Mouse (Mus musculus) limb, embryonic 15.5 days (tissue): ENCODE measurements around the gene Lce1i. TPM values are rescaled to one million over a fixed set of nuclear protein-coding genes. Genes with fewer than 3 reads are reported as not detected.
"Not testable (repeated sequence)": the region's sequence is repeated elsewhere in the genome, so short reads cannot be mapped to it uniquely, and the experiment has no call there.

Experiments
- ATAC-seq: fragments of 200-750 bp; cut with Nextera tagmentation; 2 replicates; pipeline ENCODE4 v1.8.0; 2017; ENCODE audit warnings: low read depth, moderate TSS enrichment; ENCODE audit not compliant: insufficient number of reproducible peaks, low FRiP score, low TSS enrichment
- H3K27ac ChIP-seq: fragments of 300-500 bp; sonication (generic); 2 replicates; pipeline ENCODE4 v1.5.1; 2015; ENCODE audit warnings: moderate library complexity, mild to moderate bottlenecking, inconsistent platforms
- H3K27me3 ChIP-seq: fragments of 300-500 bp; sonication (generic); 2 replicates; pipeline ENCODE4 v1.6.1; 2015; ENCODE audit warnings: inconsistent platforms
- H3K36me3 ChIP-seq: fragments of 300-500 bp; sonication (generic); 2 replicates; pipeline ENCODE4 v1.6.1; 2015; ENCODE audit warnings: inconsistent platforms
- H3K4me1 ChIP-seq: fragments of 300-500 bp; sonication (generic); 2 replicates; pipeline ENCODE4 v1.6.1; 2015; ENCODE audit warnings: inconsistent platforms
- H3K4me2 ChIP-seq: fragments of 300-500 bp; sonication (generic); 2 replicates; pipeline ENCODE4 v1.6.1; 2015; ENCODE audit warnings: mild to moderate bottlenecking, inconsistent platforms
- H3K4me3 ChIP-seq: fragments of 300-500 bp; sonication (generic); 2 replicates; pipeline ENCODE4 v1.5.1; 2015; ENCODE audit warnings: mild to moderate bottlenecking, inconsistent platforms
- H3K9ac ChIP-seq: fragments of 300-500 bp; sonication (generic); 2 replicates; pipeline ENCODE4 v1.6.1; 2015; ENCODE audit warnings: inconsistent platforms
- H3K9me3 ChIP-seq: fragments of 300-500 bp; sonication (generic); 2 replicates; pipeline ENCODE4 v1.6.1; 2016; ENCODE audit warnings: inconsistent platforms
- WGBS: fragments of 180-500 bp; shearing (Covaris S2); methylation state at CpG from one replicate; pipeline ENCODE4 v1.1.7; 2015; 5-methylcytosine and 5-hydroxymethylcytosine counted together
- polyA plus RNA-seq: library from polyadenylated mRNA; unstranded; fragments of >200 nt; fragmentation: Nextera tagmentation; extraction: Ambion mirVana; gene quantifications from 2 replicates; pipeline ENCODE4 v1.2.1, GENCODE M21; 2015

Gene Lce1i
- 2.0 and 6.3 TPM in 2 replicates for polyA plus RNA-seq

DNA sequence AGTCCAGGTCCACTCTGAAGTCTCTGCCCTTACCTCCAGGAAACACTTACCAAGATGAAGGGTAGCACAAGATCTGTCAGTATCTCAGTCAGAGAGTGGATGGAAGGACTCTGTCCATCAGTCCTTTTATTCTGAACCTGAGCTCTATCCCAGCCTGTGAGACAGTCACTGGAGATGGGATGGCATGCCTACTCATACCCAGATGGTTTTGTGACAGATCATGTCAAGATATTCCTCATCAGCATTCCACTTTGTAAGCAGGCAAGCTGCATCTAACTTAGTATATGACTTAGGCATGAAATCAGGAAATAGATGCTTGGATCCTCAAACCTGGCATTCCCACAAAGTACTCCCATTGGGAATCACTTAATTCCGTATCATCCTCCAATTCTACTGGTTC lies at the start of gene Lce1i:
Gene Lce1i, minus strand, starts transcription at position 101 of the 400 bp plus-strand sequence.
- H3K9ac ChIP-seq = no peak within 1 kb of the TSS
- no peak within 1 kb of the TSS for H3K4me2 ChIP-seq
- 76% methylated on average over 1 of the region's 1 CpGs for WGBS
- no peak within 1 kb of the TSS for H3K4me3 ChIP-seq
- H3K4me1 ChIP-seq = no peaks in the 10 kb centered on the region
- no peak within 1 kb of the TSS for H3K27ac ChIP-seq
- H3K36me3 ChIP-seq = no peaks in the 10 kb centered on the region
- no peaks in the 10 kb centered on the region for H3K9me3 ChIP-seq
- no peak for ATAC-seq
- no peaks in the 10 kb centered on the region for H3K27me3 ChIP-seq

DNA sequence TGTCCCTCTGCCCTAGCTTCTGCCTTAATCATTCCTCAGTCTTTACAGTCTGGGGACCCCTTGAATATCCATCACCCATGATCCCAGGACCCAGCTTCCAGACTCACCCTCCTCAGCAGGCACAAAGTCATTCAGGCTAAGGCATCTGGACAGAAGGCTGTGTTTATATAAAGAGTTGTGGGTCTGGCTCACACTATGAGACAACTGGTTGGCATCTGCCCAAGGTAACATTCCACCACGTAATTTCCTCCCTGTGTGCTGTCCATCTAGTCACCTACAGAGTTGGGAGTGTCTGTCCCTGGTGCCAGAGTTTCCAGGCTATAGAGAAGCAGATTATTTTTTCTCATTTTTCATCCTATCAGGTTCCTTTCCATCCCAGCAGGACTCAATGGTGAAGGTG lies 48.4 kb upstream of the Lce1i start, which contains the start of gene Kprp:
Gene Kprp, minus strand, starts transcription at position 140 of the 400 bp plus-strand sequence.
- WGBS = 46% methylated on average over 1 of the region's 1 CpGs
- Histone ChIP-seq H3K27ac (no peak within 1 kb of the TSS), H3K36me3 (no peaks in the 10 kb centered on the region), H3K4me3 (no peak within 1 kb of the TSS), H3K9ac (no peak within 1 kb of the TSS), H3K9me3 (no peaks in the 10 kb centered on the region), H3K27me3 (no peaks in the 10 kb centered on the region), H3K4me1 (no peaks in the 10 kb centered on the region), H3K4me2 (no peak within 1 kb of the TSS)
- no peak for ATAC-seq

DNA sequence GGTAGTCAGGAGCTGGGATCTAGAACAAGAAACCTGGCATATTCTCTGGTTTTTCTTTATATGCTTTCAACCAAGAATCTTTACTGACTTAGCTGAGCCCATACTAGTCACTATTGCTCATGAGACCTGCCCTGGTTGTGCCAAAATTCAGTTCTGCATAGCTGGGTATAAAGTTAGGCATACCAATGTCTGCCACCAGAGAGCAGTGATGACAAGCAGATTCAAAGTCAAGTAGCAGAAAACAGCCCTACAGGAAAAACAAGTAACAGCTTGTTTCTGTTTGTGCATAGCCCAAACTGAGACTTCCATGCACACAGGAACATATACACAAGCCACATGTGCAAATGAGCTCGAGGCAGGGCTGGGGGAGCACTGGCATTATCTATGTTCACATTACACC lies 47.1 kb upstream of the Lce1i start:
- Histone ChIP-seq H3K36me3 (no peaks in the 10 kb centered on the region), H3K4me2 (no peak overlapping the region), H3K4me3 (no peak overlapping the region), H3K4me1 (no peaks in the 10 kb centered on the region), H3K9ac (no peak overlapping the region), H3K9me3 (no peaks in the 10 kb centered on the region), H3K27me3 (no peaks in the 10 kb centered on the region), H3K27ac (no peak overlapping the region)
- 32% methylated on average over 1 of the region's 1 CpGs for WGBS
- no peak for ATAC-seq

DNA sequence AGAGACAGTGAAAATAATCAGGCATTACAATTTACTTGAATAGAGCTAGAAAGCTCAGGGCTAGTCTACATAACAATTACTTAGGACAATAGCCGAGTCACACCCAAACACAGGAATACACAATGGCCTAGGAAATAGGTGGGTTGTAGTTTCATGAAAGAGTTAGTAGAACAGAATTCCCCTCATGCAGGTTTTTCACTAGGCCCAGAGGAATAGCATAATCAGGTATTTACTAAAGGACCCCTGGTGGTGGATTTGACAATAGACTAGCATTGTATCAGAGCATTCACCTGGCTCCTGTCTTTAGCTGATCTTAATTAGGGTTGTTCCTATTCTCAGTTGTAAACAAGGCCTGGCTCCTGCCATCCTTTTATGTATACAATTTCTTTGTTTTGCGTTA lies 37.3 kb upstream of the Lce1i start:
- H3K4me2 ChIP-seq, H3K9me3 ChIP-seq, ATAC-seq, H3K27me3 ChIP-seq, H3K36me3 ChIP-seq, H3K4me1 ChIP-seq, H3K27ac ChIP-seq, H3K4me3 ChIP-seq, H3K9ac ChIP-seq: not testable (repeated sequence)
- 87% methylated on average over 2 of the region's 2 CpGs for WGBS

DNA sequence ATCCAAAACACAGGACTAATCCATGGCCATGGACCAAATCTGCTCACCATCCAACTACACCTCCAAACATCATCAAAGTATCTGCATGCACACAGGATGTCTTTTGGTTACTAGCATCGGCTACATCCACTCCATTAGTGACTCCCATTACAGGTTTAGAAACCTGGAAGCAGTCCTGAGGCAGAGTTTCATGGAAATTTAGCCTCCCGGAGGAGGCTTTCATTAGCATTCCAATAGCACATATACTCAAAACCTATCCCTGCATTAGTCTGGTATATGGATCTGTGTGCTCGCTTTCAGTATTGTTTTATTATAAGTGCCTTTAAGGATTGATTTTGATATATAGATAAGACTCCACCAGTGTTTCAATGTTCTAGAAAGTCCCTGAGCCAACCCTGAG lies 36.9 kb upstream of the Lce1i start:
- WGBS = 90% methylated on average over 3 of the region's 3 CpGs
- Histone ChIP-seq H3K4me2 (no peak overlapping the region), H3K27ac (no peak overlapping the region), H3K27me3 (no peaks in the 10 kb centered on the region), H3K9ac (no peak overlapping the region), H3K4me3 (no peak overlapping the region), H3K4me1 (no peaks in the 10 kb centered on the region), H3K9me3 (no peaks in the 10 kb centered on the region), H3K36me3 (no peaks in the 10 kb centered on the region)
- no peak for ATAC-seq

DNA sequence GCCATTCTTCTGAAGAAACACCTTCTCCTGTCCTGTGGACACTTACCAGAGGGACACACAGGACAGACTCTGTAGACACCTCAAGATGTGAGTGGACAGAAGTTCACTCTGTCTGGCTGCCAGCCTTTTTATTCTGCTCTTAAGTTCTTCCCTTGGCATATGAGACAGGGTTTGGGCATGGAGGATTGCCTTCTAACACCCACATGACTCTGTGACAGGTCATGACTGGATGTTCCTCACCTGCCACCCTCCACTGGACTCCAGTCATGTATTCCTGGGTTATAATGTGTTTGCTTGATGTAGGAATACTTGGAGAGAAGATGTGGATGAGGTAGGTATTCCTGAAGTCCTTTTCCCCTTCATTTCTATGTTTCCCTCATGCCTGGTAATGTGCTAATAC lies 29.1 kb upstream of the Lce1i start, which contains the start of gene Lce1k:
Gene Lce1k, minus strand, starts transcription at position 101 of the 400 bp plus-strand sequence.
- ATAC-seq = no peak
- Histone ChIP-seq H3K4me1 (no peaks in the 10 kb centered on the region), H3K27ac (no peak within 1 kb of the TSS), H3K36me3 (no peaks in the 10 kb centered on the region), H3K4me2 (no peak within 1 kb of the TSS), H3K4me3 (no peak within 1 kb of the TSS), H3K9ac (no peak within 1 kb of the TSS), H3K9me3 (no peaks in the 10 kb centered on the region), H3K27me3 (no peaks in the 10 kb centered on the region)

DNA sequence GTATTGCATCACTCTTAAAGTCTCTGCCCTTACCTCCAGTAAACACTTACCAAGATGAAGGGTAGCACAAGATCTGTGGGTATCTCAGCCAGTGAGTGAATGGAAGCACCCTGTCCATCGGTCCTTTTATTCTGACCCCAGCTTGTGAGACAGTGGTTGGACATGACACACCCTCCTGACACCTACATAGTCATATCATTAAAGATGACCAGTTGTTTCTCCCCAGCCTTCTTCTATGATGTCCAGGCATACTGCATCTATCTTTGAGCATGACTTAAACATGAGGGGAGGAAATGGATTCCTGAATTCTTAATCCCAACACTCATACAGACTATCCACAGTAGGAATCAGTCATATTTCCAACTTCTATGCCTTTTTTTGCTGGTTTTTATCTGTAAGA lies 11.7 kb upstream of the Lce1i start, which contains the start of gene Lce1j:
Gene Lce1j, minus strand, starts transcription at position 101 of the 400 bp plus-strand sequence.
- WGBS = 94% methylated on average over 1 of the region's 1 CpGs
- H3K27me3 ChIP-seq = no peaks in the 10 kb centered on the region
- H3K36me3 ChIP-seq = no peaks in the 10 kb centered on the region
- ATAC-seq = no peak
- H3K4me3 ChIP-seq = no peak within 1 kb of the TSS
- H3K27ac ChIP-seq = no peak within 1 kb of the TSS
- no peak within 1 kb of the TSS for H3K4me2 ChIP-seq
- H3K4me1 ChIP-seq = no peaks in the 10 kb centered on the region
- no peak within 1 kb of the TSS for H3K9ac ChIP-seq
- H3K9me3 ChIP-seq = no peaks in the 10 kb centered on the region

DNA sequence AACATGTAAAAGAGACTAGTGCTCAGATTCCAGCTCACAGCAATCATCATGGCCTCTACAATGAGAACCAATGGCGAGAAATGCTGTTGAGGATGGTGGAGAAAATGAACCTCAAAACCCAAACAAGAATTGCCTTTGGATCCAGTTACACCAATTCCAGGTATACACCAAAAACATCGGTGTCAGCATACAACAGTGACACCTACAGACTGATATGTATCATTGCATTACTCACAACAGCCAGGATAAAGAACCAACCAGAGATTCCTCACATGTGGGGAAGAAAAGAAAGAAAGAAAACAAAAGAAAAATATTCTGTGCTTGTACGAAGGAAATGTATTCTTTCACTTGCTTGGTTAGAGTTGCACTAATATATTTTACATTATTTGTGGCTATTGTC lies 7.1 kb downstream of the Lce1i start:
- Histone ChIP-seq H3K4me3 (no peak overlapping the region), H3K27me3 (no peaks in the 10 kb centered on the region), H3K27ac (no peak overlapping the region), H3K36me3 (no peaks in the 10 kb centered on the region), H3K9ac (no peak overlapping the region), H3K4me1 (no peaks in the 10 kb centered on the region), H3K4me2 (no peak overlapping the region), H3K9me3 (no peaks in the 10 kb centered on the region)
- ATAC-seq = no peak
- WGBS = 18% methylated on average over 3 of the region's 3 CpGs

DNA sequence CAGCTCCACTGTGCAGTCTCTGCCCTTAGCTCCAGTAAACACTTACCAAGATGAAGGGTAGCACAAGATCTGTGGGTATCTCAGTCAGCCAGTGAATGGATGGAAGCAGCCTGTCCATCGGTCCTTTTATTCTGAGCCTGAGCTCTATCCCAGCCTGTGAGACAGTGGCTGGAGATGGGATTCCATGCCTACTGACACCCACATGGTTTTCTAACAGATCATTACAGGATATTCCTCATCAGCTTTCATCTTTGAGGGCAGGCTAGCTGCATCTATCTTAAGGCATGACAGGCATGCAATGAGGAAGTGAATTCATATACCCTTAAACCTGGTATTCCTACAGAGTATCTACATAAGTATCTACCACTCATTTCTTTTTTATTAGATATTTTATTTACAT lies 13.7 kb downstream of the Lce1i start, which contains the start of gene Lce1h:
Gene Lce1h, minus strand, starts transcription at position 101 of the 400 bp plus-strand sequence.
- no peak within 1 kb of the TSS for H3K4me2 ChIP-seq
- H3K27ac ChIP-seq = no peak within 1 kb of the TSS
- ATAC-seq = no peak
- 83% methylated on average over 1 of the region's 1 CpGs for WGBS
- H3K27me3 ChIP-seq = no peaks in the 10 kb centered on the region
- no peaks in the 10 kb centered on the region for H3K36me3 ChIP-seq
- no peaks in the 10 kb centered on the region for H3K4me1 ChIP-seq
- H3K4me3 ChIP-seq = no peak within 1 kb of the TSS
- H3K9me3 ChIP-seq = no peaks in the 10 kb centered on the region
- no peak within 1 kb of the TSS for H3K9ac ChIP-seq

DNA sequence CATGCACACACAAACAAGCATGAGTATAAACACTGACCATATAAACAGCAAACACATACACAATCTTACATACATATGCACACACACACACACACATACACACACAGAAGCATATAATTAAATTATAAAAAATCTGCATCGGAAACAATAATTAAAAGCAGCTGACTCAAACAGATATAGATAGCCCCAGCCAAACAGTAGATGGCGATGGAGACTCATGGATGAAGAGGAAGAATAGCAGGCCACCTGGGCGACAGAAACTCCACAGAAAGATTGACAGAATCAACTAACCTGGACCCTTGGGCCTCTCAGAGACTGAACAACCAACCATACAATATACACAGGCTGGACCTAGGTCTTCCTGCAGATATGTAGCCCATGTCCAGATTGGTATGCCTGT lies 25.5 kb downstream of the Lce1i start:
- 29% methylated on average over 3 of the region's 3 CpGs for WGBS

DNA sequence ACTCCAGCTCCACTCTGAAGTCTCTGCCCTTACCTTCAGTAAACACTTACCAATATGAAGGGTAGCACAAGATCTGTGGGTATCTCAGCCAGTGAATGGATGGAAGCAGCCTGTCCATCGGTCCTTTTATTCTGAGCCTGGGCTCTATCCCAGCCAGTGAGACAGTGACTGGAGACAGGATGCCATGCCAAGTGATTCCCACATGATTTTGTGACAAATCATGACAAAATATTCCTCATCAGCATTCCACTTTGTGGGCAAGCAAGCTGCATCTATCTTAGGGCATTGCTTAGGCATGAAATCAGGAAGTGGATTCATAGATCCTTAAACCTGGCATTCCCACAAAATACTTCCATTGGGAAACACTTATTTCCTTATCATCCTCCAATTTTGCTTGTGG lies 26.5 kb downstream of the Lce1i start, which contains the start of gene Lce1g:
Gene Lce1g, minus strand, starts transcription at position 101 of the 400 bp plus-strand sequence.
- H3K9ac ChIP-seq = no peak within 1 kb of the TSS
- ATAC-seq = no peak

More for the DNA sequence above, 25.5 kb downstream of the Lce1i start:
- no peak overlapping the region for H3K4me2 ChIP-seq
- H3K27ac ChIP-seq = no peak overlapping the region
- H3K27me3 ChIP-seq = no peaks in the 10 kb centered on the region
- H3K4me1 ChIP-seq = no peaks in the 10 kb centered on the region
- no peaks in the 10 kb centered on the region for H3K9me3 ChIP-seq
- no peak overlapping the region for H3K4me3 ChIP-seq
- ATAC-seq = no peak
- no peak overlapping the region for H3K9ac ChIP-seq
- H3K36me3 ChIP-seq = no peaks in the 10 kb centered on the region

DNA sequence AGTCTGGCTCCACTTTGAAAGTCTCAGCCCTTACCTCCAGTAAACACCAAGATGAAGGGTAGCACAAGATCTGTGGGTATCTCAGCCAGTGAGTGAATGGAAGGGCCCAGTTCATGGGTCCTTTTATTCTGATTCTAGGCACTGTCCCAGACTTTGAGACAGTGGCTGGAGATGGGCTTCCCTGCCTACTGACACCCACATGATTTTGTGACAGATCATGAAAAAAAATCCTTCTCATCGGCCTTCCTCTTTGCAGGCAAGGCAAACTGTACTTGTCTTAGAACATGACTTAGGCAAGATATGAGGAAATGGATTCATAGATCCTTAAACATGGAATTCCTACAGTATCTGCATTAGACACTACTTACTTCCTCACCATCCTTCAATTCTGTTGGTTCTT lies 39.7 kb downstream of the Lce1i start, which contains the start of gene Gm38119:
Gene Gm38119, minus strand, starts transcription at position 101 of the 400 bp plus-strand sequence.
- Histone ChIP-seq H3K9me3 (no peaks in the 10 kb centered on the region), H3K9ac (no peak within 1 kb of the TSS), H3K27ac (no peak within 1 kb of the TSS), H3K4me3 (no peak within 1 kb of the TSS), H3K4me1 (no peaks in the 10 kb centered on the region), H3K4me2 (no peak within 1 kb of the TSS), H3K36me3 (no peaks in the 10 kb centered on the region), H3K27me3 (no peaks in the 10 kb centered on the region)
- no peak for ATAC-seq
- 81% methylated on average over 1 of the region's 1 CpGs for WGBS

More for the DNA sequence above, 26.5 kb downstream of the Lce1i start, which contains the start of gene Lce1g:
- 85% methylated on average over 1 of the region's 1 CpGs for WGBS
- no peaks in the 10 kb centered on the region for H3K36me3 ChIP-seq
- H3K9me3 ChIP-seq = no peaks in the 10 kb centered on the region
- no peak within 1 kb of the TSS for H3K27ac ChIP-seq
- H3K27me3 ChIP-seq = no peaks in the 10 kb centered on the region
- H3K4me1 ChIP-seq = no peaks in the 10 kb centered on the region
- H3K4me2 ChIP-seq = no peak within 1 kb of the TSS
- no peak within 1 kb of the TSS for H3K4me3 ChIP-seq
